Mouse (Mus musculus) myocyte (in vitro differentiated cells): Measurements from ENCODE around the gene Camk1d. TPM values are rescaled to one million over a fixed set of nuclear protein-coding genes. Genes with fewer than 3 reads are reported as not detected.

Experiments used
- H3K27me3 ChIP-seq: one replicate; pipeline ENCODE4 v1.6.1; 2011; ENCODE audit not compliant: control insufficient read depth, insufficient read depth, insufficient read length
- H3K36me3 ChIP-seq: one replicate; pipeline ENCODE4 v1.6.1; 2011; ENCODE audit not compliant: control insufficient read depth, insufficient read depth
- H3K4me2 ChIP-seq: one replicate; pipeline ENCODE4 v1.6.1; 2011; ENCODE audit warnings: low read depth, control low read depth
- H3K4me3 ChIP-seq: one replicate; pipeline ENCODE4 v1.5.1; 2011; ENCODE audit warnings: mild to moderate bottlenecking, control low read depth, moderate library complexity
- H3K79me2 ChIP-seq: one replicate; pipeline ENCODE4 v1.6.1; 2011; ENCODE audit not compliant: control insufficient read depth, insufficient read depth
- H3ac ChIP-seq: one replicate; pipeline ENCODE4 v1.6.1; 2011; ENCODE audit not compliant: control insufficient read depth, insufficient read length
- CEBPB ChIP-seq: IDR thresholded peaks from 2 replicates; pipeline ENCODE4 v1.6.1; 2011; ENCODE audit warnings: mild to moderate bottlenecking, moderate library complexity; ENCODE audit not compliant: poor library complexity, insufficient read depth, severe bottlenecking
- E2F4 ChIP-seq: IDR thresholded peaks from one replicate; pipeline ENCODE4 v1.6.1; 2011; ENCODE audit warnings: mild to moderate bottlenecking, control low read depth, moderate library complexity; ENCODE audit not compliant: insufficient read depth
- MAX ChIP-seq: IDR thresholded peaks from one replicate; pipeline ENCODE4 v1.6.1; 2011; ENCODE audit warnings: low read depth, mild to moderate bottlenecking, control low read depth
- MYOD1 ChIP-seq, 3 experiments: IDR thresholded peaks; one replicate each; pipeline ENCODE4 v1.6.1; 2011; ENCODE audit warnings: control low read depth in 2 of 3, low read depth in 2 of 3, mild to moderate bottlenecking in 2 of 3, moderate library complexity in 1 of 3; ENCODE audit not compliant: insufficient read length in 2 of 3, control insufficient read depth in 1 of 3
- MYOG ChIP-seq, 3 experiments: IDR thresholded peaks; one replicate each; pipeline ENCODE4 v1.6.1; 2011; ENCODE audit warnings: control low read depth in 2 of 3, low read depth in 2 of 3, mild to moderate bottlenecking in 2 of 3; ENCODE audit not compliant: insufficient read length in 2 of 3, control insufficient read depth in 1 of 3, insufficient read depth in 1 of 3
- POLR2A ChIP-seq: IDR thresholded peaks from one replicate; pipeline ENCODE4 v1.6.1; 2011; ENCODE audit warnings: low read depth, mild to moderate bottlenecking, control low read depth, moderate library complexity; ENCODE audit not compliant: insufficient read length
- POLR2AphosphoS2 ChIP-seq: IDR thresholded peaks from one replicate; pipeline ENCODE4 v1.6.1; 2011; ENCODE audit warnings: low read depth, control low read depth; ENCODE audit not compliant: insufficient read length
- REST ChIP-seq: IDR thresholded peaks from one replicate; pipeline ENCODE4 v1.6.1; 2011; ENCODE audit warnings: mild to moderate bottlenecking, control low read depth, moderate library complexity; ENCODE audit not compliant: insufficient read depth, insufficient read length
- SRF ChIP-seq: IDR thresholded peaks from one replicate; pipeline ENCODE4 v1.6.1; 2011; ENCODE audit warnings: low read depth; ENCODE audit not compliant: control insufficient read depth, insufficient read length
- TCF12 ChIP-seq: IDR thresholded peaks from one replicate; pipeline ENCODE4 v1.6.1; 2011; ENCODE audit warnings: mild to moderate bottlenecking, control low read depth; ENCODE audit not compliant: poor library complexity, insufficient read depth, severe bottlenecking
- TCF3 ChIP-seq: IDR thresholded peaks from one replicate; pipeline ENCODE4 v1.6.1; 2011; ENCODE audit warnings: low read depth, control low read depth; ENCODE audit not compliant: insufficient read length
- USF1 ChIP-seq: IDR thresholded peaks from one replicate; pipeline ENCODE4 v1.6.1; 2011; ENCODE audit warnings: low read depth, mild to moderate bottlenecking, control low read depth, moderate library complexity
- polyA plus RNA-seq: library from polyadenylated mRNA; unstranded; fragments of >200 nt; fragmentation: generic; extraction: Trizol; gene quantifications from one replicate; pipeline ENCODE4 v1.2.1, GENCODE M21; 2012; ENCODE audit warnings: missing spikeins

Camk1d gene
- polyA plus RNA-seq, 1 experiment: 1.1 TPM

- Histone ChIP-seq H3K27me3 (no peaks in the 10 kb centered on the region), H3K4me3 (no peak overlapping the region), H3ac (no peak overlapping the region), H3K79me2 (no peaks in the 10 kb centered on the region), H3K36me3 (no peaks in the 10 kb centered on the region), H3K4me2 (no peak overlapping the region)
- no peak for TF ChIP-seq TCF12
- no peak for TF ChIP-seq REST
- no peak for TF ChIP-seq SRF
- no peak for TF ChIP-seq MAX
- no peak for TF ChIP-seq CEBPB
- no peak for TF ChIP-seq POLR2A
- TF ChIP-seq POLR2AphosphoS2: no peak
- no peak for TF ChIP-seq MYOG (IDR thresholded peaks at IDR 0.05; ENCODE audit: control insufficient read depth in 1 of 3, insufficient read depth in 1 of 3, insufficient read length in 2 of 3, low read depth in 2 of 3)
- no peak for TF ChIP-seq USF1
- TF ChIP-seq E2F4: no peak
- no peak for TF ChIP-seq MYOD1 (IDR thresholded peaks at IDR 0.05; ENCODE audit: control insufficient read depth in 1 of 3, insufficient read length in 2 of 3, low read depth in 2 of 3)
- TF ChIP-seq TCF3: no peak
These were observed 38.2 kb downstream of the Camk1d start for GRCm38 (mm10) chr2:5676143-5676483.

GRCm38 (mm10) chr2:5675431-5676142 lies 38.7 kb downstream of the Camk1d start:
- Histone ChIP-seq H3K36me3 (no peaks in the 10 kb centered on the region), H3K4me3 (no peak overlapping the region), H3ac (no peak overlapping the region), H3K27me3 (no peaks in the 10 kb centered on the region), H3K4me2 (no peak overlapping the region), H3K79me2 (no peaks in the 10 kb centered on the region)
- no peak for TF ChIP-seq MYOD1 (IDR thresholded peaks at IDR 0.05; ENCODE audit: control insufficient read depth in 1 of 3, insufficient read length in 2 of 3, low read depth in 2 of 3)
- no peak for TF ChIP-seq MYOG (IDR thresholded peaks at IDR 0.05; ENCODE audit: control insufficient read depth in 1 of 3, insufficient read depth in 1 of 3, insufficient read length in 2 of 3, low read depth in 2 of 3)

- H3K4me3 ChIP-seq: no peak overlapping the region
- no peaks in the 10 kb centered on the region for H3K36me3 ChIP-seq
- H3K79me2 ChIP-seq: no peaks in the 10 kb centered on the region
- no peak overlapping the region for H3K4me2 ChIP-seq
- no peak overlapping the region for H3ac ChIP-seq
- no peaks in the 10 kb centered on the region for H3K27me3 ChIP-seq
- no peak for TF ChIP-seq TCF12
- no peak for TF ChIP-seq POLR2AphosphoS2
- no peak for TF ChIP-seq CEBPB
- no peak for TF ChIP-seq TCF3
- no peak for TF ChIP-seq MYOD1 (IDR thresholded peaks at IDR 0.05; ENCODE audit: control insufficient read depth in 1 of 3, insufficient read length in 2 of 3, low read depth in 2 of 3)
- TF ChIP-seq MYOG (IDR thresholded peaks at IDR 0.05; ENCODE audit: control insufficient read depth in 1 of 3, insufficient read depth in 1 of 3, insufficient read length in 2 of 3, low read depth in 2 of 3): no peak
- no peak for TF ChIP-seq E2F4
- TF ChIP-seq USF1: no peak
- TF ChIP-seq REST: no peak
- TF ChIP-seq POLR2A: no peak
- no peak for TF ChIP-seq SRF
These were observed 39.8 kb downstream of the Camk1d start for GRCm38 (mm10) chr2:5674512-5674911.

- H3K4me3 ChIP-seq: no peak overlapping the region
- H3K4me2 ChIP-seq: no peak overlapping the region
These were observed 40.5 kb downstream of the Camk1d start for GRCm38 (mm10) chr2:5673816-5674215.

More at GRCm38 (mm10) chr2:5673816-5674215, 40.5 kb downstream of the Camk1d start:
- Histone ChIP-seq H3ac (no peak overlapping the region), H3K27me3 (no peaks in the 10 kb centered on the region), H3K36me3 (no peaks in the 10 kb centered on the region), H3K79me2 (no peaks in the 10 kb centered on the region)
- TF ChIP-seq MYOD1 (IDR thresholded peaks at IDR 0.05; ENCODE audit: control insufficient read depth in 1 of 3, insufficient read length in 2 of 3, low read depth in 2 of 3): no peak
- no peak for TF ChIP-seq REST
- no peak for TF ChIP-seq POLR2A
- no peak for TF ChIP-seq USF1
- TF ChIP-seq MYOG (IDR thresholded peaks at IDR 0.05; ENCODE audit: control insufficient read depth in 1 of 3, insufficient read depth in 1 of 3, insufficient read length in 2 of 3, low read depth in 2 of 3): no peak
- TF ChIP-seq TCF12: no peak
- TF ChIP-seq SRF: no peak
- no peak for TF ChIP-seq TCF3
- TF ChIP-seq MAX: no peak
- TF ChIP-seq POLR2AphosphoS2: no peak
- TF ChIP-seq CEBPB: no peak
- TF ChIP-seq E2F4: no peak
